Mouse (Mus musculus): Measurements from ENCODE around the gene Gm49396.

DNA sequence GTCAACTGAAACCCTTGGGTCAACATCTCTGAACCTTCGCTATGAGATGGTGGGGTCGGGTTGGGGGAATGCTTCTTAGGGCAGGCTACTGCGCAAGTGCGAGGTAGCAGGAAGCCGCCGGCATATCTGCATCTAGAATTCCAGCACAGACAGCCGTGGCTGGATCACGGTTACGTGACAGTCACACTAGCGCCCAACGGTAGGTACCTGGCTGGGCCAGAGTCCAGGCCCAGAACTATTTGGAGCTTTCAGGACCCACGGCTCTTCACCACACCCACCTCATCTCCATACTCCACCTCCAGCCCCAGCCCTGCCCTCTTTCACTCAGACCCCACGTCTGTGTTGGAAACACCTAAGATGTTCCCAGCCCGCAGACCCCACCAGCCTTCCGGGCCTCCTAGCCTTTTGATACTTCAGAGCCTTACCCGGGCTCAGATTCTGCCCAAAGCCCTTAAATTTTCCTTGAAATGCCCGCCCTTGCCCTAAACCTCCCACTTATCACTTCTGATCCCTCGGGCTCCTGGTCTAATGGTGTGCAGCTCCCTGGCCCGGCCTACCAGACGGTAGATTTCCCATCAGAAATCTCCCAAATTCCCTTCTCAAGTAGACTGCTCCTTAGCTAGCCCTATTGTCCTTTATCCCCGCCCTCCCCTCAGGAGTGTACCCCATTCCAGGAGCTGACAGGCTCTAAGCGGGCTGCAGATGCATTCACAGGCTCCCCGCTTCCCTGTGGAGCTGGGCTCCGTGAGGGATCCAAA is 48.0 kb upstream of the Gm49396 start:
- TF ChIP-seq CTCF (IDR thresholded peaks at IDR 0.05) (no peak), EP300 (IDR thresholded peaks at IDR 0.05; ENCODE audit: insufficient read depth, low read depth, low read length) (no peak), POLR2A (IDR thresholded peaks at IDR 0.05; ENCODE audit: insufficient read depth, low read depth, low read length) (no peak)
